Mouse (Mus musculus): ENCODE data around the gene Casc1. TPM values are rescaled to one million over a fixed set of nuclear protein-coding genes. Genes with fewer than 3 reads are reported as not detected.

The Casc1 gene
- 0.09 TPM in 1 of 2 replicates, not detected in the other for polyA plus RNA-seq (2012; rRNA removed)

DNA sequence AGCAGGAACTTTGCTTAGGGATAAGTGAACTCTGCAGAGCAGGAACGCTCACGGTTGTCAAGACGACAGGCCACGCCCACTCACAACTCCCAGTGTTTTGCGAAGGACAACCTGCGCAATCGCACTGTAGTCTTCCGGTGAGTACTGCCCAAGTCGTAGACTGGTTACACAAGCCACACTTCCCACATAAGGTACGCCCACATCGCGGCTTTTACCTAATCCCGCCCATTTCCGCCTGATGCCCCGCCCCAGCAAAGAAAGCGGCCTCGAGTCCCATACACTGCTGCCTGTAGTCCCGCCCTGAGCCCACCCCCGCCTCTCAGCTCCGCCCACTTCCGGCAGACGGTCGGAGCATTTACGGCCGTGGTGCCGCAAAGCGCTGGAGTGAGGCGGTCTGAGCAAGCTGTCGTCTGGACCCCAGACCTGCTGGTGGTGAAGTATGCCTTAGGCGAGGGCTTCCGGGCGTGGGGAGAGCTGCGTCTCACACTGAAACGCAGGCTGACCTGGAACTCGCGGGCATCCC is at the start of gene Casc1, which contains the start of gene Etfrf1:
Gene Casc1, minus strand, starts transcription at position 190 of the 523 bp plus-strand sequence.
Gene Etfrf1, plus strand, starts transcription at position 319 of the 523 bp plus-strand sequence.

DNA sequence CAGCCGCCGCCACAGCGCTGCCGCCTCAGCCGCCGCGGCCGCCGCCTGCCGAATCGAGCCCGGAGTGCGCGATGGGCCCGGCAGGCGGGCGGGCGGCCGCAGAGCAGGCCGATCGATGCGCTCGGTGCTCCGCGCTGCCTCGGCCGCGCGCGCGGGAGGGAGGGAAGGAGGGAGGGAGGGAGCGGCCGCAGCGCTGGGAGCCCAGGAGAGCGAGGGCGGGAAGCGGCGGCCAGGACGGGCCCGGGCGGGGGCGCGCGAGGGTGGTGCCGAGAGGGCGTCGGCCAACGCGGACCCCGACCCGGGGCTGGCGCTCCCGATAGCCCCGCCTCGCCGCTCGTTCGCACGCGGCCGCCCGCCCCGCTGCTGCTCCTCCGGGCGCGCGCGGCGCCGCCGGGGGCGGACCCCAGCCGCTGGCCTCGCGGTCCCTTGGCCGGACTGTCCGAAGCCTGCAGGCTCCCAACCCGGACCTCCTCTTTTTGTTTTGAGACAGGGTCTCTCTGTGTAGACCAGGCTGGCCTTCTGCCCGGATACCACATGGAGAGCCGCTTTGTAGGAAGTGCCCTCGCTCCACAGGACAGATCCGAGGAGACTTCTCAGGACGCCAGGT is 39.5 kb upstream of the Casc1 start, which contains the start of gene Kras:
Gene Kras, minus strand, starts transcription at position 55 of the 607 bp plus-strand sequence.

Other genes starting within 250 kb of the Casc1 start
- gene Bcat1, start 134.8 kb downstream of the Casc1 start, polyA plus RNA-seq (2012; rRNA removed), result 0.09 and 0.39 TPM in 2 replicates
- 7.5 and 9.1 TPM in 2 replicates for gene Lrmp, start 95.4 kb downstream of the Casc1 start, polyA plus RNA-seq (2012; rRNA removed)
- 0.66 and 1.9 TPM in 2 replicates for gene Etfrf1, start 129 bp upstream of the Casc1 start, polyA plus RNA-seq (2012; rRNA removed)
- 4.9 and 6.2 TPM in 2 replicates for gene Kras, start 39.2 kb upstream of the Casc1 start, polyA plus RNA-seq (2012; rRNA removed)

Measured in stomach, adult 2 months (tissue).